Mouse (Mus musculus): ENCODE results near the gene Pnpo.

The Pnpo gene

DNA sequence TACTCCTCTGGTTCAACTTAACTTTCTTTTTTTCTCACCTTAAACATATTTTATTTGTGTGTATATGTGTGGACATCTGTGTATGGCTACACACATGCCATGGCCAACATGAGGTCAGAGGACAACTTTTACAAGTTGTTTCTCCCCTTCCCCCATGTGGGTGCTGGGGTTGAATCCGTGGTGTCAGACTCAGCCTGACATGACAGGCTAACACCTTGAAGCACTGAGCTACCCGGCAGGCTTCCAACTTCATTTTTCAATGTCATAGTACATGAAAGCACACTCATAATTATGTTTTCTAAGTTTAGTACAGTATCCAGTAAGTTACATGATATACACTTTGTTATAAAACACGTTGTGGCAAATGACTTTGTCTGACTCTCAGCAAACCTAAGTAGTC lies 26.6 kb upstream of the Pnpo start:
- no peak for DNase-seq (ENCODE audit: low spot score in 2 of 2)

DNA sequence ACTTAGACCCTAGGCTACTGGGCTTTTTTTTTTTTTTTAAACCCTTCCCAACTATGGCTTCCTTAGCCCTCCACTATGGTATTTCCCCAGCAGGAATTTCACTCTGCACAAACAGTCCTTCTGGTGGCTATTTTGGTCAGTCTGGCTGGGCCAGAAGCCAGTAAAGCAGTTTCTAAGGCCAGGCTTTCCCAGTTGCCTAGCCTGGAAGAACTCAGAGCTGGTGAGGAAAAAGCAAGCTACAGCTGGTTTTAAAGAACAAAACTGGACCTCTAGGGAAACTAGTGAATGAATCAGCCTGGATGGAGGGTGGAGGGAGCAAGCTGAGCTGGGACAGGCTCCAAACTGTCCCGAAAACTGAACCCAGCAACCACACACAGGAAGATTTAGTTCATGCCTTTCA lies 26.0 kb upstream of the Pnpo start:
- DNase-seq (ENCODE audit: low spot score in 2 of 2): no peak

GRCm38 (mm10) chr11:96969280-96969722 lies 25.5 kb upstream of the Pnpo start:
- DNase-seq (ENCODE audit: low spot score in 2 of 2): no peak

DNA sequence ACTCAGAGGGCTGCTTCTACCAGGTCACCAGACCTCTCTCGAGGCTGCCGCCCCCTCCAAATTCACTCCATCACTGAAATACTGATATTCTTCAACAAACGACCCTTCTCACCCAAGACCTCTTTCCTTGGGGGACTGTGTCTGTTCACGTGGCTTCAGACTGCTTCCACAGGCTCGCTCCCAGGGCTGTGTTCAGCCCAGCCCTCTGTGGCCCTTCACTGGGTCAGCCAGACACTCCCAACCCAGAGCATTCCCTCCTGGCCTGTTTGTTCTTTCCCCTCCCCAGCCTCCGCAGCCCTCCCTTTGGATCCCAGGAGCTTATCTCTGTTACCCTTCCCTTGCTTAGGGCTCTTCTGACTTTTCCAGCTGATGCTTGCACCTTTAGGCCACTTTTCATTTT lies 24.7 kb upstream of the Pnpo start:
- DNase-seq (ENCODE audit: low spot score in 2 of 2): no peak

DNA sequence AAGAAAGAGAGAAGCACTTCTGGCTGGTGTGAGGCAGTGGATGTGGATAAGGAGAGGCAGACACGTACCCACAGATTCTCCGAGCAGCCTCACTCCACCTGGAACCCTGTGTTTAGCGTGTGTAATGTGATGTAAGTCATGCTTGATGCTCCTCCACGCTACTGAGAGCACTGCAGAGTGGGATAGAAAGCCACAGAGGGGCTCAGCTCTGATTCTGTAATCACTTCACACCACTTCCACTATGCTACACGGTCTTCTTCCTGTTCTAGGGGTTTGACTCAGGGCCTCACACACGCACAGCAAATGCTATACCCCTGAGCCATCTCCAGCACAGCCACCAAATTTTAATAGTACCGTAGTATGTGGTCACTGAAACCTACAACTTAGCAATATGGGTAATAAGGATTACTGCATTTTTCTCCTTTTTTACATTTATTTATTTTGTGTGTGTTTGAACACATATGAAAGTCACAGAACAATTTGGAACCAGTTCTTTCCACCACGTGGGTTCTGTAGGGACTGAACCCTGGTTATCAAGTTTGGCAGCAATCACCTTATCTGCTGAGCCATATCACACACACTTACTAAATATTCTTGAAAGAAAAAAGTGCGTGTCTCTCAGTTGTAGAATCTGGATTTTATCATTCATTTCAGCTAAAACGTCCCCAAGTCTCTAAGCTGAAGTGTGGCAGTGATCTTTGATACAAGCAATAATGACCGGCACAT lies 23.9 kb upstream of the Pnpo start:
- no peak for DNase-seq (ENCODE audit: low spot score in 2 of 2)

- peak; percentile 52 to 54 for DNase-seq (ENCODE audit: low spot score in 2 of 2)
Observed at GRCm38 (mm10) chr11:96966914-96967543, 23.2 kb upstream of the Pnpo start.

DNA sequence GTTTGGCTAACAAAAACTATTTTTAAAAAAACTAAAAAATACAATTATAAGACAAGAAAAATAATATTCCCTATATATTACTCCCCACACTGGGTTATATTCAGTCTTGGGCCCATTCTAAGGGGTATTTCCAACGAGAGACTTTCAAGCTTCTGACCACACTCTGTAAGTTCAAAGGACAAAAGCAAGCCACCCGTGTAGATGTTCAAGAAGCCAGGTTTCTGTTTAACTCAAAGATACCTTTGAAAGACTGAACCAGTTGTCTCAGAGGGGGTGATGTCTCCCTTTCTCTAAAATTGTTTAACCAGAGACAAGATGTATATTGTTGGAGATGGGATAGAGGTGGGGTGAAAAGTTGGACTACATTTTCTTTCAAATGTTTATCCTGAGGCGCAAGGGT lies 22.4 kb upstream of the Pnpo start:
- DNase-seq (ENCODE audit: low spot score in 2 of 2): no peak

DNA sequence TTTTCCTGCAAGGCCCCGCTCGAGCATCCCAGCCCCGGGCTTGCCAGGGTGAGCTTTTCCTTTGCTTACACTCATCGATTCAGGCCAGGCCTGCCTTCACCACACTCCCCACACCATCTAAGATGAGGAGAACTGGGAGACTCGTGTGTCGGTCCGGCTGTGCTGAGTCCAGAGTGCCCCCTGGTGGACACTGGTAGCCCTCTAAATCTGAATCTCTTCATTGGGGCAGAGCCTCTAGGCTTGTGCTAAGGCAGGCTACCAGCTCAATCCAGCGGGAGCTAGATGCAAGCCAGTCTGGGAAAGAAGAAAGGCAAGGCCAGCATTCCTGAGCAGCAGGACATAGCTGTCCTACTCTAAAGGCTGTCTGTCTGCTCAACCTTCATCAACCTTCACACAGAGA lies 19.8 kb upstream of the Pnpo start:
- DNase-seq (ENCODE audit: low spot score in 2 of 2): peak; percentile 76 to 84

GRCm38 (mm10) chr11:96957061-96957805 lies 13.4 kb upstream of the Pnpo start:
- no peak for DNase-seq (ENCODE audit: low spot score in 2 of 2)

DNA sequence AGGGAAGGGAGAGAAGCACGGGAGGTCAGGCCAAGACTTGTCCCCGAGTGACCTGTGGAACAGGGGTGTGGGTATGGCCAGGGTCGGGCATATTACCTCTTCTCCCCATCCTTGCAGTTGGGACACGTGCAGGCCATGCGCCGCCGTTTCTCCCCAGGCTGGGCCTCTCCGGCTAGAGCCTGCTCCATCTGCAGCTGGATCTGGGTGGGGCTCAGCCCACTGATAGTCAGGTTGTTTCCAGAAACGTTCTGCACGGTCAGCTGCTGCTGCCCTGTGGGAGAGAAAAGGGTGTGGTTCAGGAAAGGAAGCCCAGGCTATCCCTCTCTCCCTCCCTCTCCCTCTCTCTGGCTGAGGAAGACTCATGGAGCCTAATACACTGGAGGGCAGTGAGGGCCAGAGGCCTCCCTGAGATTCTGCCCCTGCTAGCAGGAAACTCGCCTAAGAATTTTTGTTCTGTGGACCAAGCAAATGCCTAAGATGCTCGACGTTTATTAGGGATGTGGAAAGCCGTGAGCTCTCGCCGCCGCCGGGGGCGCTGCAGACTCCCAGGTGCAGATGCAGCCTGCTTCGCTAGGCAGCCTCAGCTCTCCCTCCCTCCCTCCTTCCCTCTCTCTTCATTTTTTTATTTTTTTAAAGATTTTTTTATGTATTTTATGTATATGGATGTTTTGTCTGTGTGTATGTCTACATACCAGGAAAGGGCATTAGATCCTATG lies 12.4 kb upstream of the Pnpo start:
- no peak for DNase-seq (ENCODE audit: low spot score in 2 of 2)

DNA sequence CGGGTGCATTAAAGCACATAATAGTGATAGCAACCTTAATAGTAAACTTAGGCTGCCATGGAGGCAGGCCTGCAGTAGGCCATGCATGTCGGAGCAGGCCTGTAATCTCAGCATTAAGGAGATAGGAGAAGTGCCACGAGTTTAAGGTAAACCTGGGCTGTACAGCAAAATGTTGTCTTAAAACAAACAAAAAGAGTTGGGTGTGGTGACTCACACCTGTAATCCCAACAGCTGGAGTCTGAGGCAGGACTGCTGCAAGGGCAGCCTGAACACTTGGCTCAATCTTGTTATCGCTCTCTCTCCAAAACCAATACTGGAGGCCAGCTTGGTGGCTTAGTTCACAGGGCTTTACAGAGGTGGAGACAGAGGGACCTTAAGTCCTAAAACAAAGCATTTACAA lies 11.3 kb upstream of the Pnpo start:
- DNase-seq (ENCODE audit: low spot score in 2 of 2): no peak

GRCm38 (mm10) chr11:96952896-96953295 lies 9.1 kb upstream of the Pnpo start:
- no peak for DNase-seq (ENCODE audit: low spot score in 2 of 2)

DNA sequence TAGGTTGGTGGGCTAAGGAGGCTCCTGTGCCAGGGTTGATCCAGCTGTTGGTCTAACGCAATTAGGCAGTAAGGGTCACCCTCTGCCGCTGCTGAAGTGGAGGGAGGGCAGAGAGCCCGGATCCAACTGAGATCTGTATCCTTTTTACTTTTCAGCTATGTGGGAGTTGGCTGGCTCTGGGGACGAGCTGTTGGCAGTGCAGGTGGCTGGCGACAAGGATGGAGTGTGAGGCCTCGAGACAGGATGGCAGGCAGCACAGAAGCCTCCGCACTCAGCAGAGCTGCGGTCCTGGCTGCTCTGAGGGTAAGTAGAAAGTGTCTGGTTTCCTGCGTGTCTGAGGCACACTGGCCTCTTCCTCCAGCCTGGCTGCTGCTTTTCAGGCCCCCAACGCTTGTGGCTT lies 8.6 kb upstream of the Pnpo start:
- DNase-seq (ENCODE audit: low spot score in 2 of 2): no peak

- no peak for DNase-seq (ENCODE audit: low spot score in 2 of 2)
Observed at GRCm38 (mm10) chr11:96950767-96951166, 7.0 kb upstream of the Pnpo start.

DNA sequence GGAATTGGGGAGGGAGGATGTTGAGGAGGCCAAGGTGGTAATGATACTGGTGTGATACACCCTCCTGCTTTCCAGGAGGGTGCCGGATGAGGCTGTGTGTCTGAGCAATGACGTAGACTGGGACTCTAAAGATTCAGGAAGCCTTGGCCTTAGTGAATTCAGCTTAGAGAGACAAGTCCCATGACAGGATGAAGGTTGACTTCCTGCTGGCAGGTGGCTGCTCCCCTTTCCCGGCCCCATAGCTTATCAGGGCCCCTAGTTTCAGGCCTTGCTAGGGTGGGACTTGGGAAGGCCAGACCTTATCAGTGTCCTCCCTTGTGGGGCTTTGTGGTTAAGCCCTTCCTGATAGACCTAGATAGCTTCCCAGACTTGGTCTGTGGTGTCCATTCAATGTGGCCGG lies 4.1 kb upstream of the Pnpo start:
- peak; percentile 34 to 62 for DNase-seq (ENCODE audit: low spot score in 2 of 2)

GRCm38 (mm10) chr11:96946498-96946897 lies 2.7 kb upstream of the Pnpo start:
- no peak for DNase-seq (ENCODE audit: low spot score in 2 of 2)

DNA sequence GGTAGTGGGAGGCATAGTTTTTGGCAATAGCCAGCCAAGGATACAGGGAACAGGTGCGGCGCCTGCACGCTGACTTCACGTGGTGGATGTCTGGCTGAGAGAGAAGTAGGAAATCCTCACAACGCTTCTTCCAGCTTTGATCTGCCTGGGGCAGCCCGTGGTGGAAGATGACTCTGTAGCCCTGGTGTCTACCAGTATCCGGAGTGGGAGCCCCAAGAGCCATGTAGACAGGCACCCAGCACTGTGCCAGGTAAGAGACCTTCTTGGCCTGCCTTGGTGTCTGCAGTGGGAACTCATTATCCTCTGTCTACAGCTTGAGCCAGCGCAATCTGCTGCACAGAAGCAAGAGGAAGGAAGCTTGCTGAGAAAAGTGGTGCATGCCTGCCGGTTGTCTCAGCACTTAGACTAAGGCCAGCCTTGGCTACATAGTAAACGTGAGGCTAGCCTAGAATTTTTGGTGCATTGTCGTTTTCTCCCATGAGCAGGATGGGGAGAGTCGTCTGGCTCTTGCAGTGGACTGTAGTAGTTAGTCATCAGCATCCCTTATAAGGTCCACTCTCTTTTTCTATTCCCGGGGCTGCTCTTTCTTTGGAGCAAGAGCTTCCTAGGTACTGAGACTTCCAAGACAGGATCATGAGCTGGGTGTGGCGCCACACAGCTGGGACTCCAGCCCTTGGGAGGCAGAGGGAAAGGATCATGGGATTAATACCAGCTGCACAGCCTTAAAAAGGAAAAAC lies 1.2 kb upstream of the Pnpo start:
- no peak for DNase-seq (ENCODE audit: low spot score in 2 of 2)

GRCm38 (mm10) chr11:96941989-96942590 lies 1.7 kb downstream of the Pnpo start:
- peak in 1 of 2 experiments; percentile 46 for DNase-seq (ENCODE audit: low spot score in 2 of 2)

DNA sequence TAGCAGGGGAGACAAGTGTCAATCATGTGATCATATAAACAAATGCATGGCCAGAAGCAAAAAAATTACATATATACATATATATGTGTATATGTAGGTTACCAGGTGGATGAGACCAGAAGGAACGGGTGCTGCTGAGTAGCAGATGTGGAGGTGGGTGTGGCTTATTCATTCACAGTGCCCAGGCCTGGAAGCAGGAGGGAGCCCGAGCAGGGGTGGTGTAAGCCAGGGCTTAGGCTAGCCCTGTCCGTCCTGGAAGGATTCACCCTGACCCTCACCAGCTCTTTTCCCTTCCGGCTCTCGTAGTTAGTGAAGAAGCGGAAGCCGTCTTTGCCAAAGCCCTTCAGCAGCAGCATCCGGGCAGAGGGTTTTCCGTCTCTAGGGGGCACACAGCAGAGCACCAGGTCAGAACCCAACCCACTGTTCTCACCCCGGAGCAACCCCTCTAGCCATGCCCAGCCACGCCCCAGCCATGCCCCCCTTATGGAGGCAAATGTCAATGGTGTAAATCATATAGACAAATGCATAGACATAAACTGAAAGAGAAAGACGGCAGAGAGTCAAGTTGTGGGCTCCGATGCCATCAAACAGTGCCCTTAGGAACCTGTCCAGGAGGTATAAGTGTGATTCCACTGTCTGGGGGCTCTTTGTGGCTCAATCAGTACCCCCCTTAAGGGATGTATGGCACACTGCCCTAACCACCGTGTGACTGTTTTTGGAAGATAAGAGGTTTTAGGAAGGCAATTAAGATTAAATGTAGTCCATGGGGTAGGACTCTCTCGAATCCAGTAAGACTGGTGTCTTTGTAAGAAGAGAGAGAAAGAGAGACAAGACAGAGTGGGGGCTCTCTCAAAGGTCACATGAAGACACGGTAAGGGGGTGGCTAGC lies 3.0 kb downstream of the Pnpo start:
- peak; percentile 29 to 61 for DNase-seq (ENCODE audit: low spot score in 2 of 2)

DNA sequence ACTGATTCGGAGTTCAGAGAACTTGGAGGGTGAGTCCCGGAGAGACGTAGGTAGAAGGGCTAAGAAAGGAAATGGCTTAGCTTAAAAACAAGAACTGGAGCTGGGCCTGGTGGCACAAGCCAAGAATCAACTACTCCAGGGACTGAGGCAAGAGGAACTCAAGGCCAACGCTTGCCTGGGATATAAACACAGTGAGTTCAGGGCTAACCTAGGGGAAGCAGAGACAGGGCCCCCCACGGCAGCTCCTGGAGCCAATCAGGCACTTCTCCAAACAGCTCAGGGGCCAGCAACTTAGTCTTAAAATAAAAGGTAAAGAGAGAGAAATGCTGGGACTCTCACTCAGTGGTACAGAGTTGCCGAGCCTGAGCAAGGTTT lies 5.4 kb downstream of the Pnpo start:
- no peak for DNase-seq (ENCODE audit: low spot score in 2 of 2)
